Mouse (Mus musculus): Measurements from ENCODE around the gene Rgs16. TPM values are rescaled to one million over a fixed set of nuclear protein-coding genes. Genes with fewer than 3 reads are reported as not detected.

The Rgs16 gene
- polyA plus RNA-seq, 1 experiment, result 2.6 TPM

DNA sequence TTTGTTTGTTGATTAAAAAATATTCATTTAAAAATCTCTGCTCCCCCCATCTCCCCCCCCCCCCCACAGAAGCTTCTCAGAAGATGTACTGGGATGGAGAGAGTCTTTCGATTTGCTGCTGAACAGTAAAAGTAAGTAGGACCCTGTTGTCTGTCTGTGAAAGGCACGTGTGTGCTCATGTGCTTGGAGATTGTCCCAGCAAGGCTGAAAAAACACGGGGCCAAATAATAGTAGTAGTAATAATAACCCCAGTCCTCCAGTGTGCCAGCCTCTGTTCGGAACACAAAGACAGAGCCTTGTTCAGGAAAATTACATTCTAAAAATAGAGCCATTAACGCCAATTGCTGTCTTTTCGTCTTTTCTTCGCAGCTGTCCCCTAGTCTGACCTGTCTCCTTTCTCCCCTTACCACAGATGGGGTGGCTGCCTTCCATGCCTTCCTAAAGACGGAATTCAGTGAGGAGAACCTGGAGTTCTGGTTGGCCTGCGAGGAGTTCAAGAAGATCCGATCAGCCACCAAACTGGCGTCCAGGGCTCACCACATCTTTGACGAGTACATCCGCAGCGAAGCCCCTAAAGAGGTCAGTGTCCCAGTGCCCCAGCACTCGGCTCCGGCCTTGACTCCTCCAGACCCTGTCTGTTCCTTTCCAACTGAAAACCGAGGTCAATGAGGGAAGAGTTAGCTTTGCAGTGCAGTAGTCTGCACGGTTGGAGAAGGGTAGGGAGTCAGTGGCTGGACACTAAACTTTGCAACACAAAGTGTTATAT lies 1.6 kb downstream of the Rgs16 start:
- 75% methylated on average over 18 of the region's 18 CpGs for WGBS
- TF ChIP-seq POLR2A (IDR thresholded peaks at IDR 0.05; ENCODE audit: borderline replicate concordance, control insufficient read depth, low read depth, low read length) (no peak), CTCF (IDR thresholded peaks at IDR 0.05; ENCODE audit: control insufficient read depth, insufficient read depth, low read length) (no peak)
- H3K4me1 ChIP-seq (ENCODE audit: control insufficient read depth, insufficient read depth, low read length), result no peaks in the 10 kb centered on the region
- H3K4me3 ChIP-seq (replicated peaks; ENCODE audit: control insufficient read depth, low read depth, low read length), result no peak overlapping the region
- H3K27ac ChIP-seq (ENCODE audit: control insufficient read depth, insufficient read depth, low read depth, low read length, poor library complexity), result no peak overlapping the region

DNA sequence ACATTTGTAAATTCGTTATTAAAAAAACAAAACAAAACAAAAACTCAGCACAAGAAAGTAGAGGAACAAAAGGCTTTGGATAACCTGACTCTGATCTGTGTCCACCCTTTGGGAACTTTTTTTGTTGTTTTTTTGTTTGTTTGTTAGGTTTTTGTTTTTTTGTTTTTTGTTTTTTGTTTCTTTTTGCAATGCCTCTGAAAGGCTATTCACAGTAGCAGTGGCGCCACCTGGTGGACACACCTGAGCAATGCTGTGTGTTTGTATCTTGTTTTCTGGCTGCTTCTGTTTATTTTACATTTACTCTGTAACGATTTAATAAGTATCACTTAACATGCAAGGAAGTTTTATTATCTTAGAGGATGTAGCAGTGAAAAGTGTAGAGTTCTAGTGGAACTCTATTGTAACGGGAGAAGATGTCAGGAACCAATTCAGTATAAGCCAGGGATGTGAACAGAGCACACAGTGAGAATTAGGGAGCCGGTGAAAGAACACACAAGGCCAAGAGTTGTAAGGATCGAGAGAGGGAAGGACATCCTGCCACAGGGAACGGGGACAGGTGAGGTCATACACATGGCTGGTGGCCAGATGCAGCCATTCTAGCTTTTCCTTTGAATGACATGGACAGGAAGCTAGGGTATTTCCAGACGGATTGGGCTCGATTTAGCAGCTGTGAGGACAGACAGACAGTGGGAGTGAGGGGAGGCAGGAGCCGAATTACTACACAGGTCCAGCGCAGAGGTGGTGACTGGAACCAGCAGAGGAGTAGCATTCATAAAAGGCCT lies 2.4 kb downstream of the Rgs16 start:
- no peak overlapping the region for H3K4me3 ChIP-seq (replicated peaks; ENCODE audit: control insufficient read depth, low read depth, low read length)
- no peak overlapping the region for H3K27ac ChIP-seq (ENCODE audit: control insufficient read depth, insufficient read depth, low read depth, low read length, poor library complexity)
- WGBS, result 37% methylated on average over 11 of the region's 11 CpGs
- H3K4me1 ChIP-seq (ENCODE audit: control insufficient read depth, insufficient read depth, low read length), result no peaks in the 10 kb centered on the region; the same call in 1 of the 2 replicates
- peak; percentile 85 for TF ChIP-seq CTCF (IDR thresholded peaks at IDR 0.05; ENCODE audit: control insufficient read depth, insufficient read depth, low read length)
- TF ChIP-seq POLR2A (IDR thresholded peaks at IDR 0.05; ENCODE audit: borderline replicate concordance, control insufficient read depth, low read depth, low read length), result no peak

DNA sequence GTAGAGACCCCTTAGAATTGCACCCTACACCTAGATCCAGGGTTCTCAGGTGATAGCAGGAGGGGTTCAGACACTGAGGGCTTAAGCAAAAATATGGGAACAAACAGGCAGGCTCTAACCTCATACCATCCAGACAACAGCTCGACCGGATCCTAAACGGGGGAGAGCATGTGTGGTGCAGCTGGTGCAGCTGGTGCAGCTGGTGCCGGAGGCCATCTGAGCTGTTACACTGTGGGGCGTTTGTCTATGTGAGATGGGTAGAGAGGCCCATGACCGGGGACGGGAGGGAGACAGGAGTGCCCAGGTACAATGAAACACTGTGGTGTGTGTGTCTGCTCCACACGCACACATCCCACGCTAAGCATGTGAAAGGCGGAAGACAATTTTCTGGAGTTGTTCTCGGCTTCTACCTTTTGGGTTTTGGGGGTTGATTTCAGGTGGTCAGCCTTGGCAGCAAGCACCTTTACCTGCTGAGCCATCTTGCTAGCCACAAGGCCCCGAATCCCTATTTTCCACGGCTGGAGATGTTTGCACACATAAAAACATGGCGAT lies 6.0 kb downstream of the Rgs16 start:
- WGBS, result 76% methylated on average over 14 of the region's 14 CpGs
- peaks cover 3% of the 10 kb centered on the region; the same call in 1 of the 2 replicates for H3K4me1 ChIP-seq (ENCODE audit: control insufficient read depth, insufficient read depth, low read length)
- H3K4me3 ChIP-seq (replicated peaks; ENCODE audit: control insufficient read depth, low read depth, low read length), result no peak overlapping the region
- no peak overlapping the region for H3K27ac ChIP-seq (ENCODE audit: control insufficient read depth, insufficient read depth, low read depth, low read length, poor library complexity)
- TF ChIP-seq POLR2A (IDR thresholded peaks at IDR 0.05; ENCODE audit: borderline replicate concordance, control insufficient read depth, low read depth, low read length) (no peak), CTCF (IDR thresholded peaks at IDR 0.05; ENCODE audit: control insufficient read depth, insufficient read depth, low read length) (no peak)

DNA sequence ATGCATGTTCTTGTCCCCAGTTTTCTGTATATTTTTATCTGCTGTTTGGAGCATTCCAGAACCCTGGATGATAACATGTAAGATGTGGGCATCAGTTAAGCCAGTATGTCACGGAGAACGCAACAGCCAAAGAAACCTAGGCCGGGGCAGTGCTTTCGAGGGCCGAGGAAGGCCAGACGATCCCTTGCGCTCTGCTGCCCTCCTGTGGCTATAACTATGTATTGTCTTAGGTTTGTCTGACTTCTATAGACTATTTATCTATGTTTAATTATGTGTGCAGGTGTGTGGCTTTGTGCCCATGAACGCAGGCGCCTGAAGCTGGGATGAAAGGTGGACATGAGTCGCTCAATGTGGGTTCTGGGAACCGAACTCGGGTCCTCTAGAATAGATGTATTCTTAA lies 6.6 kb downstream of the Rgs16 start:
- H3K27ac ChIP-seq (ENCODE audit: control insufficient read depth, insufficient read depth, low read depth, low read length, poor library complexity), result no peak overlapping the region
- 3% methylated on average over 12 of the region's 12 CpGs for WGBS
- no peak for TF ChIP-seq POLR2A (IDR thresholded peaks at IDR 0.05; ENCODE audit: borderline replicate concordance, control insufficient read depth, low read depth, low read length)
- TF ChIP-seq CTCF (IDR thresholded peaks at IDR 0.05; ENCODE audit: control insufficient read depth, insufficient read depth, low read length), result peak; percentile 93
- H3K4me3 ChIP-seq (replicated peaks; ENCODE audit: control insufficient read depth, low read depth, low read length), result no peak overlapping the region
- H3K4me1 ChIP-seq (ENCODE audit: control insufficient read depth, insufficient read depth, low read length), result peaks cover 3% of the 10 kb centered on the region; the same call in 1 of the 2 replicates

DNA sequence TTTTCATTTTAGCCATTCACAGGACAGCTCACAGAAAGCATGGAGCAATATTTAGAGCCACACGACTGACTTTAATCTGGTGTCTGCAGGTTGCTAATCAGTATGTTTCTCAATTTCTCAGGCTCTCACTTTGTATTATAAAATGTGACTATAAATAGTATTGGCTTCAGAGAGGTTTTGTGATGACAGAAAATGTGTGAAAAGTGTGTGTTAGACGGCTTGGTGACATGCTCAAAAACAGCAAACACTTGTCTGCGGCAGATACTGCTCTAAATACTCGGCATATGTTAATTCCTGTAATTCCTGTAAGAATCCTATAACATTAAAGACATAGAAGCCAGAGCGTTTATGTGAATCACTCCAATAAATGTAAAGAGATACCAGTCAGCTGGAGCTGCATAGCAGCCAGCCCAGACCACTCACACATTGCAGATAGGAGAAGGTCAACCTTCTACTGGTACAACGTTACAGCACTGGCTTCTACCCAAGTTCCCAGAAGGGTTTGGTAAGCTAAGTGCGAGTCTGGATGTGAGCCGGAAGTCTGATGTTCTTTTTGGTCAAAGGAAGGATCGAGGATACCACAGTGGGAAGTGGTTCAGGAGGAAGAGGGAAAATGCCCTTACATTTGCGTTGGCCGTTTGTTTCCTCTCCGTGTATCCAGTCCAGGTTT lies 7.8 kb downstream of the Rgs16 start:
- H3K4me1 ChIP-seq (ENCODE audit: control insufficient read depth, insufficient read depth, low read length), result peaks cover 3% of the 10 kb centered on the region; the same call in 1 of the 2 replicates
- no peak for TF ChIP-seq CTCF (IDR thresholded peaks at IDR 0.05; ENCODE audit: control insufficient read depth, insufficient read depth, low read length)
- TF ChIP-seq POLR2A (IDR thresholded peaks at IDR 0.05; ENCODE audit: borderline replicate concordance, control insufficient read depth, low read depth, low read length), result no peak
- H3K27ac ChIP-seq (ENCODE audit: control insufficient read depth, insufficient read depth, low read depth, low read length, poor library complexity), result no peak overlapping the region
- H3K4me3 ChIP-seq (replicated peaks; ENCODE audit: control insufficient read depth, low read depth, low read length), result no peak overlapping the region
- 22% methylated on average over 12 of the region's 12 CpGs for WGBS

DNA sequence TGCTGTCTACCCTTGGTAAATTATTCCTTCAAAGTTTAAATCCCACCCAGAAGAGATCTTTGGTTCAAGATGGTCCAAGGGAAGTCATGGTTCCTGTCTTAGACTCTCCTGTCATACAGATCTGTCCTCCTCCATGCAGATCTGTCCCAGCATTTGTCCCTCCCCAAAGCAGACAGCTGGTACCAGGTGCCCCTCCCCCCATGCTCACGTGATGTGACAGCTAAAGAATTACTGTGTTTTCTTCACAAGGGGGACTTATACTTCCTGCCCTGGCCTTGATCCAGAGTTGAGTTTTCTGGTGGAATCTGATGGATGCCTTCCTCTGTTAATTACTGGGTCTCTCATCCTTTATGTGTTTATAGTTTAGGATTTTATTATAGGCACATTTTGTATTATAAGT lies 8.4 kb downstream of the Rgs16 start:
- WGBS, result 0% methylated on average over 1 of the region's 1 CpGs
- Histone ChIP-seq H3K4me3 (replicated peaks; ENCODE audit: control insufficient read depth, low read depth, low read length) (no peak overlapping the region), H3K27ac (ENCODE audit: control insufficient read depth, insufficient read depth, low read depth, low read length, poor library complexity) (no peak overlapping the region), H3K4me1 (ENCODE audit: control insufficient read depth, insufficient read depth, low read length) (peaks cover 3% of the 10 kb centered on the region; the same call in 1 of the 2 replicates)
- no peak for TF ChIP-seq POLR2A (IDR thresholded peaks at IDR 0.05; ENCODE audit: borderline replicate concordance, control insufficient read depth, low read depth, low read length)

DNA sequence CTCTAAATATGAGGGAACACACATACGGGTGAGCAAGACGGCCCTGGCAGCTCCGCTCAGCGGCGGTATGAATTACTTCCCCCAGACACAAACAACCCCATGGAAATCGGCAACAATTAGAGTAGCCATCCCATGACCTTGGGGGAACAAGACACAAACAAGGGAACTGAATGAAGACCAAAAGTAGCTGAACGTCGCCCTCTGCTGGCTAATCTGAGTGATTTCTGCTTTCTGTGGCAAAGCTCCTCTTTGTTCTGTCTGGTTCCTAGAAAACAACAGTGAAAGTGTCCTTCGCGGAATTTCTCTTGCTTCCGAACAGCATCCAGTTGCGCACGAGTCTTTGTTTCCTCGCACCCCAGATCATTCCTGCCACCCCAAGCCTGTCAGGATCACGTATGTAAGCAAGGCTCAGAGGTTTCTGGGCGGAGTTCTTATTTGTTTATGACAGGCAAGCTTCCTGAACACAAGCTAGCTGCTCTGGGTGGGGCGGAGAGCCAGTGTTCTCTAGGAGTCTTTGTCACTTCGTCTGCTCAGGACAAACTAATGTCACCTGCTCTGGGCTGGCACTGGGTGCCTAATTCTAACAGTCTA lies 9.2 kb downstream of the Rgs16 start, which contains the start of gene Rnasel:
Gene Rnasel, plus strand, starts transcription at position 216 of the 591 bp plus-strand sequence.
- TF ChIP-seq CTCF (IDR thresholded peaks at IDR 0.05; ENCODE audit: control insufficient read depth, insufficient read depth, low read length), result peak; percentile 49; the same call in 1 of the 2 replicates
- no peak for TF ChIP-seq POLR2A (IDR thresholded peaks at IDR 0.05; ENCODE audit: borderline replicate concordance, control insufficient read depth, low read depth, low read length)
- under 1% methylated on average over 18 of the region's 18 CpGs for WGBS
- H3K4me1 ChIP-seq (ENCODE audit: control insufficient read depth, insufficient read depth, low read length), result peaks cover 3% of the 10 kb centered on the region; the same call in 1 of the 2 replicates

More for the DNA sequence above, 9.2 kb downstream of the Rgs16 start, which contains the start of gene Rnasel:
- Histone ChIP-seq H3K4me3 (replicated peaks; ENCODE audit: control insufficient read depth, low read depth, low read length) (peak within 1 kb of the TSS; percentile 70), H3K27ac (ENCODE audit: control insufficient read depth, insufficient read depth, low read depth, low read length, poor library complexity) (peak within 1 kb of the TSS; percentile 61)
